Mouse (Mus musculus) E14TG2a.4 (cell line): ENCODE measurements around the gene Fam118a.

Source experiments
- CTCF ChIP-seq: conservative IDR thresholded peaks from 2 replicates; pipeline ENCODE4 v1.5.1; 2014; ENCODE audit warnings: low read length
- NANOG ChIP-seq: IDR thresholded peaks from 2 replicates; pipeline ENCODE4 v1.6.1; 2014; ENCODE audit warnings: borderline replicate concordance, low read length, mixed read lengths
- POU5F1 ChIP-seq: IDR thresholded peaks from 2 replicates; pipeline ENCODE4 v1.6.1; 2014; ENCODE audit warnings: low read length, borderline replicate concordance

GRCm38 (mm10) chr15:85085641-85086040 is 56.9 kb downstream of the Fam118a start:
- no peak for TF ChIP-seq CTCF
- no peak for TF ChIP-seq POU5F1
- no peak for TF ChIP-seq NANOG
